Mouse (Mus musculus) cerebellum, postnatal 14 days (tissue): ENCODE data around the gene Rack1.
"Not testable (repeated sequence)": the region's sequence is repeated elsewhere in the genome, so short reads cannot be mapped to it uniquely, and the experiment has no call there.

Experiments
- DNase-seq, 2 experiments: peaks; one replicate each; pipeline ENCODE4 v3.0.0; 2021; ENCODE audit warnings: mixed read lengths in 2 of 2

Rack1 gene

DNA sequence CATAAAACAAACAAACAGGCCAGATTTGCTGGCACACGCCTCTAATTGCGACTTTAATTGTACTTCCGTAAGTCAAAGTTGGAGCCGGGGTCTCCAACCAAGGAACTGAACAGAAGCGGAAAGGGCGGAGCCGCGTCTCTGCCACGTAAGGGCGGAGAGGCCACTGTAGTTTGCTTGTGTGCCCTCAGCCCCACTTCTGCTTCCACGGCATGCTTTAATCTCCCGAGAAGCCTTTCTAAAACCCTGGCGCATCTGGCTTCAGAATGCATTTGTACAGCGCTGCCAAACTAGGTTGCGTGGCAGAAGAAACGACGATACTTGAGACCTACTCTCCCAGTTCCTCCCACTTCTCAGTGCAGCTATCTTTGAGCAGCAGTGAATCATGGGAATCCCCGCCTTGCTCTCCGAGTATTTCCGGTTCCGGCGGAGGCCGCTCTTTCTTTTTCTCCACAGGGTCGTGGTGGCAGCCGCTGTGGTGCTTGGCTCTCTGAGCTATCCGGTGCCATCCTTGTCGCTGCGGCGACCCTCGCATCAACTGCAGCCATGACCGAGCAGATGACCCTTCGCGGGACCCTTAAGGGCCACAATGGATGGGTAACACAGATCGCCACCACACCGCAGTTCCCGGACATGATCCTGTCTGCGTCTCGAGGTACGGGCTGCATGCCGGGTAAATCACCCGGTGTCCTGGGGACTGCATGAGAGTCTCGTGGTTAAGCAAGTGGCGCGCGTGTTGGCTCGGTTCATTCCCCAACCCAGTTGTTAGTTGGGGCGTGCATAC, at the start of gene Rack1:
Gene Rack1 (plus strand): TSS at position 412 of the 781 bp plus-strand sequence.
- DNase-seq, result peak; percentile 87 to 90

DNA sequence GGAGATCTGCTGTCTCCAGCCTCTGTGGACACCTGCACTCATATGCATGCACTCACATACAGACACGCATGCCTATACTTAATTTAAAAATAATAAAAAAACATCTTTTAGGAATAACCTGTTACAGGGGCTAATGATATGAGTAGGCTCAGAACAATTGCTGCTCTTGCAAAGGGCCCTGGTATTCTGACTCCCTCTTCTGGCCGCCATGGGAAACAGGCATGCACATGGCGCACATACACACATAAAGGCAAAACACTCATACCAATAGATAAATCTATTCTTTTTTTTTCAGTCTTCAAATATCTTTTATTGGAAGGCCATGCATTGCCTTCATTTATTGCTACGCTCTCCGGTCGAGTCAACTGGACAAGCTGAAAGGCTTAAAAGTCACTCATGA, 49.7 kb upstream of the Rack1 start:
- no peak for DNase-seq

DNA sequence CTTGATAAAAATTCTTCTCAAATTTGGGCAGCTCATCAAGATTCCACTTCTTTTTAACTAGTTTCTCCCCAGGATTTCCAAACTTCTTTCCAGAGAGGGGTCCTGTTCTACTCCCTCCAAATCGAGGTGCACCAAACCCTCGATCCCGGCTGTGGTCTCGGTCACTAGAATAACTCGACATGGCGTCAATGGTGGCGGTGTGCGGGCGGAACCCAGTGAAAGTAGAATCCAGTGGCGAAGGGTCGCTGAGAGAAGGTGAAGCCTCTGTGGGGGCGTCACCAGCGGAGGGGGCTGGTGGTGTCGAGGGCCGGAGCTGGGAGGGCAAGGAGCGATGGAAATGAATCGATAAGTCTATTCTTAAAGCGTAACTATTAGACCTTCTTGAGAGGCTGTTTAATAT, 46.6 kb upstream of the Rack1 start:
- DNase-seq, result not testable (repeated sequence)

DNA sequence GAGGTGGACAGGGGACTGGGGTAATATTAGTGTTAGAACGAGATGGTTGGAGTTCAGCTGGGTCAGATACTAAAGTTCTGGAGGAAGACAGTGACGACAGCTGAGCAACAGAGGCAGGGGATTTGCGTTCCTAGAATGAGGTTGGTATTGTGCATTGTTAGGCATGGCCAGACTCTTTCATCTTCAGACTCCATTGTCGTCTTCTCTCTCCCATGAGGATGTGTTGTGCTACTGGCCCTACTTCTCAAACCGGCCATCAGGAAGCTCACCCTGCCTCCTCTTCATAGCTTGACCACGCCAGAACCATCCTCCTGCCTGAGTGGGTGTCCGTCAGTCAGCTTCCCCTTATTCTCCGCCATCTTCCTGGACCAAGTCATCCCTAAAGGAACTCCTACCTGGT, 41.1 kb upstream of the Rack1 start:
- no peak for DNase-seq

DNA sequence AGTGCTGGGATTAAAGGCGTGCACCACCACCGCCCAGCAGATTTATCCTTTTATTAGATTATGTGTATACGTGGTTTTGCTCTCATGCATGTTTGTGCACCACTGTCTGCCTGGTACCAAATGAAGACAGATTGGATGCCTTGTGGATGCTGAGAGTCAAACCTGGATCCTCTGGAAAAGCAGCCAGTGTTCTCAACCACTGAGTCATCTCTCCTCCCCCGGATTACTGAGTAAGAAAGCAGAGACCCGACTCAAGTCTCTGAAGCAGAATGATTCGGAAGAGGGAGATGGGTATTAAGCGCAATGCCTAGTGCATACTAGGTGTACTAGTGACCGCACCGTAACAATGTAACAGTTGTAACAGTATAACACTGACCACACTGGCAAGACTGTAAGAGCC, 36.0 kb upstream of the Rack1 start:
- DNase-seq, result no peak

DNA sequence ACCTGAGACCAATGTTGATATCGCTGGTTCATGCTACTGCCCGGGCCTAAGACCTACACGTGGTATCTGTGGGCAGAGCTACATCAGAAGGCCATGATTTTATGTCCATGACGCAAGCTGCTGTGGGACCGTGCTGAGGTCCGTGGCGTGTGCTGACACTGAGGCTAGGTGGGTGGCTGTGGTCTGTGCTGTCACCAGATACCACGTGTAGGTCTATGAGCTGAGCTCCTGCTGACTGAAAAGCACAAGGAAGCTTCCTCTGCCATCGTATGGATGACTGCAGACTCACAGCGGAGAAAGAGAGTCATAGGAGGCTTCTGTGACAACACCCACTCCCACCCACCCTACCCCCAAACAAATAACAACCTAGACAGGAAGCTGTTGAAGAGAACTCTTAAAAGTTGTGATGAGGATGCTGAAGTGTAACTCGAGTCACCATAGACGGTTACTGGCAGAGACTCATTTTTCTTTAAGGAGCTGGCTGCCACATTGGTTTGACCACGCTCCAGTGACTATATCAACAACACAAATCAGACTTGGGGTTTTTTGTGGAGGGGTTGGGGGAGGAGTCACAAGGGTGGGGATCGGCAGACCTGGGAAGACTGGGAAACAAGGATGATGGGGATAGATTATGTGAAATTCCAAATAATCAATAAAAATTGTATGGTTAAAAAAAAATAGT, 32.8 kb upstream of the Rack1 start:
- no peak for DNase-seq

GRCm38 (mm10) chr11:48771691-48772090, 28.4 kb upstream of the Rack1 start:
- DNase-seq, result peak in 1 of 2 experiments; percentile 38

- peak; percentile 74 to 78 for DNase-seq
Observed at GRCm38 (mm10) chr11:48774443-48775298, 25.5 kb upstream of the Rack1 start.

DNA sequence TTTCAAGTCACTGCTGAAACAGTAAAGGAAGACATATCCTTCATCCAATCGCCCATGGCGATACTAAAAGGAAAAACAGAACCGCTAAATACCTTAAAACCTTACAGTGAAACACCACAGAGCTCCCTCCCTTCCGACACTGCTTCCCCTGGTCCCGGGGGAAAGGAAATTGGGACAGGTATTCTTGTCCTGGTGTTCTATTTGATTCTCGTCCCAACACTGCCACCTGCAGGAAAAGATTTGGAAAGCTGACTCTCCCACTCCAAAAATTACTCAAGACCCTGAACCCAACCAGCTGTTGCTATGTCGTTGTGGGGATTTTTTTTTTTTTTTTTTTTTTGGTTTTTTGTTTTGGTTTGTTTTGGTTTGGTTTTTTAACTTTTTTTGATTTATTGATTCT, 24.6 kb upstream of the Rack1 start:
- peak; percentile 76 to 77 for DNase-seq

DNA sequence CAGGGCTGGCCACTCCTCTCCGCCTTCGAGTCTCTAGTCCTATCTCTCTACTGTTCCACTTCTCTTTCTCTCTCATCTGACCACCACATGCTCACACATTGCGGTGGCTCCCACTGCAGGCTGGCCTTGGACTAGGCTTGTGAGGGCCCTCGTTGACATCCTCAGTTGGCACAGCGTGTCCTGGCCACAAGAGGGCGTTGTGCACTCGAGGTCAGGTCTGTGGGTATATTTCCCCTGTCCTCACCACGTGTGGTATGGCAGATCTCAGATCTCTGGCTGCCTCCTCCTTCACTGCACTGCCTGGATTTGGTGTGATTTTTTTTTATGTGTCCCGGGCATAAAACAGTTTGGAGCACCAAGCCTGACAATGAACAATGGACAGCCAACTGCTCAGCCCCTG, 23.5 kb upstream of the Rack1 start:
- DNase-seq, result peak in 1 of 2 experiments; percentile 24

DNA sequence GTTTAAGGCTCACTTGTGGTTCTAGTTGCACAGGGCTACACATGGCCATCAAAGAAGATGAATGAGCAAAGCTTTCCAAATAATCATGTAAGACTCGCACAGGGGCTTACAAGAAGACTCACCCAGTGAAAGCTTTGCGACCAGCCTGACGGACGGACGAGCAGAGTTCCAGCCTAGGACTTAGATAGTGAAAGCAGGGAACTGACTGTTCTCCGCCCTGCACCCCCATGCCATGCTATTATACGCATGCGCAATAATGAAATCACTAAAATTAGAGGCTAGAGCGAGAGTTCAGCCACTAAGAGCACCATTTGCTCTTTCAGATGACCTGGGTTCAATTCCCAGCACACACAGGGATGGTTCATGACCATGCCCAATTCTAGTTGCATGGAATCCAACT, 22.8 kb upstream of the Rack1 start:
- DNase-seq, result no peak

DNA sequence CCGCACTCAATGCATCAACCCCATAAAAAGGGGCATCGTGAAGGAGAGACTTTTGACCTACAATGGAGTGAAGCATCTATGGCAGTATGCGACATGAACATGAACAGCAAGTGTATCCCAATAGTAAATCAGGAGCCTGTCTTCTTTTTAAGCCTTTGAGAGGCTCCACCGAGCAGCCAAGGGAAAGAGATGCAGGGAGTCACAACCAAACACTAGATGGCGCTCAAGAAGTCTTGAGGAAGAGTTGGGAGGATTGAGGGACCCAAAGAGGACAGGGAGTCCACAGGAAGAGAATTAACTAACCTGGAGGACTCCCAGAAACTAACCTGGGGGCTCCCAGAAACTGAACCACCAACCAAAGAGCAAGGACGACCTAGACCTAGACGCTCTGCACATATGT, 20.7 kb upstream of the Rack1 start:
- peak; percentile 51 to 63 for DNase-seq

DNA sequence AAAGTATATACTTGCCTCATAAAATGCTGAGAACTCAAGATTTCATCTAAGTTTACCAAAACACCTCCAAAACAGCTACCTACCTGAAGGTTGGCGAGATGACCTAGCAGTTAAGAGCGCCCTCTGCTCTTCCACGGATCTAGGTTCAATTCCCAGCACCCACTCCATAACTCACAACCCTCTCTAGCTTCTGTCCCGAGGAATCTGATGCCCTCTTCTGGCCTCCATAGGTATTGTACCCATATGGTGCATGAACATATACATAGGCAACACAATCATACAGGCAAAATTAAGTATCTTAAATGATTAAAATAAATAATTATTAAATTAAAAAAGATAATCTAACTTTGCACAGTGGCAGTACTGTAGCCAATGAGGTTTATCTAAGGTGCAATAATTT, 17.9 kb upstream of the Rack1 start:
- DNase-seq, result no peak

GRCm38 (mm10) chr11:48787455-48788211, 12.5 kb upstream of the Rack1 start:
- DNase-seq, result peak; percentile 50 to 70

GRCm38 (mm10) chr11:48788311-48789089, 11.6 kb upstream of the Rack1 start:
- peak; percentile 89 to 93 for DNase-seq

- no peak for DNase-seq
Observed at GRCm38 (mm10) chr11:48789215-48789614, 10.9 kb upstream of the Rack1 start.

DNA sequence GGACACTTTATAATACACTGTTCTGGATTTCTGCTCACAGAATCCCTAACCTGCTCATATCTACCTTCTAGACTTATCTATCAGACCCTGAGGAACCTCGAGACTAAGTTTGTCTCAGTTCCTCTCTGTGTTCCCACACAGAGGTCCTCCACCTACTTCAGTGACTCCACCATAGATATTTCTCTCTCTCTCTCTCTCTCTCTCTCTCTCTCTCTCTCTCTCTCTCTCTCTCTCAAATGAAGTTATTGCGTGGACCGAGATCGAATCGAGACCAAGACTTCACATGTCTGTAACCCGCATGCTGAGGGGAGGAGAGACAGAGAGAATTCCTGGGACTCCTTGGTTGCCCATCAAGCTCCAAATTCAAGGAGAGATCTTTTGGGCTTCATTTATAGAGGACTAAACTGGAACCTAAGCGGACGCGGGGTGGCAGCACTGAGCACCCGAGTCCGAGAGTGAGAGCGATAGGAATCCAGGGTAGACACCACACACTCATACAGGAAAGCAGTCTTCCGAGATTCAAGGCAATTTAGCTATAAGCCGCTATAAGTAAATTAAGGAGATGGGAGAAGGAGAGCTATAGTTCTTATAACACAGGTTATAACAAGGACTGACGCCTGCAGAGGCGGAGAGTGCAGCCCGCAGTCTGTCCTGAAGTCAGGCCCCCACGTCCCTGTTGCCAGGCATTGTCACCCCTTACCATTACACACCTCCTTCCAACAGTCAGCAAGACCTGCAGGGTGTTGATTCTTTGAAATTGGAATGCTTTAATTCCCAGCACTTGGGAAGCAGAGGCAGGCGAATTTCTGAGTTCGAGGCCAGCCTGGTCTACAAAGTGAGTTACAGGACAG, 9.9 kb upstream of the Rack1 start:
- peak; percentile 92 to 94 for DNase-seq

- DNase-seq, result no peak
Observed at GRCm38 (mm10) chr11:48790946-48791345, 9.2 kb upstream of the Rack1 start.

DNA sequence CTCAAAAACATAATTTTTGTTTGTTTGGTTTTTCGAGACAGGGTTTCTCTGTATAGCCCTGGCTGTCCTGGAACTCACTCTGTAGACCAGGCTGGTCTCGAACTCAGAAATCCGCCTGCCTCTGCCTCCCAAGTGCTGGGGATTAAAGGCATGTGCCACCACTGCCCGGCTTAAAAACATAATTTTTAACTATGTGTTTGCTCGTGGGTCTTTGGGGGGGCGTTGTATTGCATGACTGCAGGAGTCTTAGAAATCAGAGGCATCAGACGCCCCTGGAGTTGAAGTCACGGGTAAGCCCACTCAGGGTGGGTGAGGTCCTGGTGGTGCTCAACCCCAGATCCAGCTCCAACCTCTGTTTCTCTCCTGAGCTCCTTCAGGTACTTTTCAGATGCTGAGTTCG, 8.2 kb upstream of the Rack1 start:
- DNase-seq, result not testable (repeated sequence)

DNA sequence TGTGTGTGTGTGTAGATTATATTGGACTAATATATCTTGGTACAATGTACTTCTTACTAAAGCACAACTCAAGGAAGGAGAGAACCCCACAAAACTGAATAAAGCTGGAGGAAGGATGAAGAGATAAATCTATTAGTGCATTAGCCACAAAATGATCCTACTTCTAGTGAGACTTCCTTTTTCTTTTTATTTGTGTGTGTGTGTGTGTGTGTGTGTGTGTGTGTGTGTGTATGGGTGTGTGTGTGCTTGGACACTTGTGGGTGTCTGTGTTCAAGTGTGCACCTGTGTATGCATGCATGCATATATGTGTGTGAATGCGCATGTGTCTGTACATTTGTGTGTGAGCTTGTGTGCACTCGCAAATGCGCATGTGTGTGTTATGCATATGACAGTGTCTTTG, 6.9 kb upstream of the Rack1 start:
- DNase-seq, result no peak

- DNase-seq, result peak in 1 of 2 experiments; percentile 37
Observed at GRCm38 (mm10) chr11:48795221-48795620, 4.9 kb upstream of the Rack1 start.
